Mouse (Mus musculus) embryo, embryonic 9.5 days (tissue): ENCODE data around the gene Tex44.

ENCODE experiments used
- DNase-seq: peaks from one replicate; pipeline ENCODE4 v3.0.0-alpha.2; 2017; ENCODE audit errors: extremely low spot score

Tex44 gene

DNA sequence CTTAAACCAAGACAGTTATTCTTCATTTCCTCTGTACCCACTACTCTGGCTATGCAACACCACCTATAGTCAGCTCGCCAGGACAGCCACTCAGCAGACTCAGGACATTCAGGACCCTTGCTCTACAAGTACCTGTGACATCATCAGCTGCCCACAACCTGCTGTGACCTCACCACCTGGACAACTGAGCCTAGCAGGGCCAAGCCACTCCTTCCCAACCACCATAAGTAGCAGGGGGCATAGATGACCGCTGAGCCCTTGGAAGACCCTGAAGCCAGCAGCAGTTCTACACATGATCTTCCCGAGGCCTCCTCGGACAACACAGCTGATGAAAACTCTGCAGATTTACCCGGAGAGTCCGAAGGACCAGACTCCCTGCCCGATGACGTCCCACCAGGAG, at the start of gene Tex44, which contains the start of gene Nmur1:
Gene Tex44 (plus strand): TSS at position 202 of the 400 bp plus-strand sequence.
Gene Nmur1 (minus strand): TSS at position 101 of the 400 bp plus-strand sequence.
- no peak for DNase-seq

DNA sequence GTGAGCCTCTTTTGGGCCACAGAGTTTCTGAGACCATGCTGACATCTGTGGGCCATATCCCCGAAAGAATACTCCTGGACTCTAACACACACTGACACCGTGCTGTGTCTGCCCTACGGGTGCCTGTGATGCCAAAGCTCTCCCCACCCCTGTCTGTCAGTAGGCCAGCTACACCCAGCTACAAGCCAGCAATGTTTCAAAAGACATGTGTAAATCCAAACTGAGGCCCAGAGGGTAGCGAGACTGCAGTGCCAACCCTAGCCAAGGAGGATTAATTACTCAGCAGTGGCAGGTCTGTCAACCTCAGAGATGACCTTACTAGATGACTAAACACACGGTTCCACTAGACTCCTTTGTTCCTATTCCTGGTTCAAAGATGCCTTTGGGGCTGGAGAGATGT, 49.8 kb upstream of the Tex44 start:
- no peak for DNase-seq

DNA sequence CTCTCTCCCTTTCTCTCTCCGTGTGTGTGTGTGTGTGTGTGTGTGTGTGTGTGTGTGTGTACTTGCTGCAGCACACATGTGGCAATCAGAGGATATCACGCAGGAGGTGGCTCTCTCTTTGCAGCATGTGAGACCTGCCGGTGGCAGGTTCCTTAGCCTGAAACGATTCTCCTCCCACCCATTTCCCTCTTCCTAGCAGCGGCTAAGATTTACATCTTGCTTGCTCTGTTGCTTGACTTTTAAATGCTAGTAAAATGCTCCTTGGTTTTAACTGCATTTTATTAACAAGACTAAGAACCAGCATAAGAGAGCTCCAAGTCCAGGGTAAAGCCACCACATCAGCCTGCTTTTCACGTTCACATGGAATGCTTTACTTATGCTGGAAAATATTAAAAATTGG, 47.5 kb upstream of the Tex44 start:
- no peak for DNase-seq

DNA sequence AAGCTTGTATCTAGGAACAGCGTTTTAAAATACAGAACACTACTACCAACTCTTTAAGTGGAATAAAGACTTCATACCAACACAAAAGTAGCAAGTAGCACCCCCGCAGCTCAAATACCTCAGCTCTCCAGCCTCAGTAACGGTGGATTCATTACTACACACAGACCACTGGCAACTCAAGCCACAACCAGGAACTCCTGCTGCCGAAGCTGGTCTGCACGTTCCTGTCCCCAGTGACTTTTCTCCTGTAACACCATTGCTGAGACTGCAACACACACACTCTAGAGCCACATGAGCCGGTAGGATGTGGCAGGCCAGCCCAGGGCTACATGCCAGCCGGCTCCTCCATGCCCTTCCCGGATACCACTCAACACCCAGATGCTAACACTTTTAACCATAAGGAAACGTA, 47.0 kb upstream of the Tex44 start:
- no peak for DNase-seq

DNA sequence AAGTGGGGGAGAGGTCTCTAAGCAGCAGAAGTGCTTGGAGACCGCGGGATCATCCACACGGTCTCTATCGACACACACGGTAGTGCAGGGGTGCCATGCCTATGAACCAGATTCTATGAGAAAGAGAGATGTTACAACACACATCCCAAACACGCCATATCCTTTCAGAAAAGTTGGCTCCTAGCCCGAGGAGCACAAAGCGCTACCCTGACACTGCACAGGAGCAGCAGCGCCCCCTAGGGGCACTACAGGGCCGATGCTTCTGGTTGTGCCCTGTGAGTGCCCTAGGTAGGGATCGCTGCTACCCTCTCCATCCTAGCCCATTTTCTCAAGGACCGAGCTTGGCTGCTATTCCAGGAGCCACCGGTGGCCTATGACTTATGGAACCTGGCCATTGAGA, 45.1 kb upstream of the Tex44 start:
- peak; percentile 35 for DNase-seq

DNA sequence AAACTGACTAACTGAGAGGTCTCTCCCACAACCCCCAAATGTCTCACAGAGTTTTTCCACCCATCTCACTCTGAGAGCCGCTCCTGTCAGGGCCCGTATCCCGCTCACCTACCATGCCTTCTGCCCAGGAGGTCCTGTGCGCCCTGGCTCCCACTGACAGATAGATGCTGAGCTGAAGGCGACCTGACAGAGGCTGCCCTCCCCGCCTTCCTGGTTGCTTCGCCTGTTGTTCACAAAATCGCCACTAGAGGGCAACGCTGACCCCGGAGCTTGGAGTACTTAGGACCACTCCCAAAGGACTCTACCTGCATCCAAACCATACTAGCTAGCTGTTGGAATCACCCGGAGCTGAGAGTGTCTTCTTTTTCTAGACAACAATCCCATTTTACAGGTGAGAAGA, 36.9 kb upstream of the Tex44 start:
- DNase-seq = peak; percentile 81

DNA sequence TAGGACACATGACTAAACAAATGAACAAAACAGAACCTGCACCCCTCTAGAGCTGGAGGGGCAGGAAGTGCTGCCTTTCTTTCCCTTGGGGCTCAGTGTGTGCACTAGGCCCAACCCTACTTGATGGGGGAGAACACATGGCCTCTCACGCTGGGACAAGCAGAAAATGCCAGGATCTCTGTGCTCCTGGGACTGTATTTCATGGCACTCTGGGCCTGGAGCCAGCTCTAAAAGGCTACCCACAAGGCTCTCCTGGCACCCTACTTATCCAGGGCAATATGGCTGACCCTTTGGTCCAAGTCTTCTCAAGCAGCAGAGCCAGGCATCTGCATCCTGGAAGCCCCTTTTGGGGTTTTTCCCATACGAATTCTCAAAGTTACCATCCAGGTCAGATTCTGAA, 34.7 kb upstream of the Tex44 start:
- DNase-seq = no peak

DNA sequence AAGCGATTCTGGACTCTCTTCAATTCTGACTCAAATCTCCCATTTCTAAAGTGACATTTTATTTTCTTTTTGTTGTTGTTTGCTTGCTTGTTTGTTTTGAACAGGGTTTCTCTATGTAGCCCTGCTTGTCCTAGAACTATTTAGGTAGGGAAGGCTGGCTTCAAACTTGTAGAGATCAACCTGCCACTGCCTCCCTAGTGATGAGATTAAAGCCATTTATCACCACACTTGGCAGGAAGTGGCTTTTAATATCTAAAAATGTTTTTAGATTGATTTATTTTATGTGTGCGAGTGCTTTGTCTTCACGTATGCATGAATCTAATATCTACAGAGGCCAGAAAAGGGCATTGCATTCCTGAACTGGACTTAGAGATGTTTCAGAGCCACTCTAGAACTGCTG, 32.9 kb upstream of the Tex44 start:
- no peak for DNase-seq

DNA sequence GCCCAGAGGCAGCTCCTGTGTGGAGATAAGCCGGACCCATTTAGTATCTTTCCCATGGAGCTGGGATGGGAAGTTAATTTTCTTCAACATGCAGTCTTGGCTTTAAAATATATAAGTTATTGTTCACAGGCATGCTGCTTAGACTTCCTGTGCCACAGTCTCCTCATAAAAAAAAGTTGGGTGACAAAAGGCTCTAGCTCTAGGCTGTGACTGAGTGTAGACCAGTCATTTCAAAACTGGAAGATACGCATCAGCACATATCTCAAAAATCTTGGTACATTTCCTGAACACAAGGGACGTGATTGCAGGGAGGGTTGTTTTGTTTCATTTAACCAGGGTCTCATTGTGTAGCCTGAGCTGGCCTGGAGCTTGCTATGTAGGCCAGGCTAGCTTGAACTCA, 31.9 kb upstream of the Tex44 start:
- DNase-seq = no peak

DNA sequence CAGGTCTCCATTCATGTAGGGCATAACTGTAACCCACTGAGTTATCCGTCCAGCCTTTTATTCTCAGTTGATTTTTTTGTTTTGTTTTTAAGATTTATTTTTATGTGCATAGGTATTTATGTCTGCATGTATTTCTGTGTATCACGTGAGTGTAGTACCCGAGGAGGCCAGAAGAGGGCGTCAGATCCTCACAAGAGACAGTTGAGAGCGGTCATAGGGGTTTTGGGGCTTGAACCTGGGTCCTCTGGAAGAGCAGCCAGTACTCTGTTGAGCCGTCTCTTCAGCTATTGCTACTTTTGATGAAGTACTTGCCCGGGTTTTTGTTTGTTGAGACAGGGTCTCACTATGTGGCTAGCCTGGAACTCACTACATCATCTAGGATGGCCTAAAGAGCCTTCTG, 30.2 kb upstream of the Tex44 start:
- DNase-seq = no peak

DNA sequence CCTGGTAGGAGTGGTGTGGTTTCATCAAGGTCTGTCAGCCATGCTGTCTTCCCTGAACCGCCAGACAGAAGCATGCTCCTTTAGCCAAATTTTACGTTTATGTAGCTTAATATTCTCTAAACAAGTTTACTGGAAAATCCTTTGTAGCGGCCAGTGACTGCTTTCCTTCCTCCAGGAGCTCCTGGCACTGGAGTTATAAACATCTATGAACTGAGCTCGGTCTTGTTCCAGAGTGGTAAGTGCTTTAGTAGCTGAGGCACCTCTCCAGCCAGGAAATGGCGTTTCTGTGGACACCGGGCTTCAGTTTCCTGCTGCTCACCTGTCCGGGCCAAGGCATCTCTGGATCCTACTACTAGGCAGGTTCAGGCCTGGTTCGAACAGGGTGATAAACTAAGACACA, 28.5 kb upstream of the Tex44 start:
- no peak for DNase-seq

DNA sequence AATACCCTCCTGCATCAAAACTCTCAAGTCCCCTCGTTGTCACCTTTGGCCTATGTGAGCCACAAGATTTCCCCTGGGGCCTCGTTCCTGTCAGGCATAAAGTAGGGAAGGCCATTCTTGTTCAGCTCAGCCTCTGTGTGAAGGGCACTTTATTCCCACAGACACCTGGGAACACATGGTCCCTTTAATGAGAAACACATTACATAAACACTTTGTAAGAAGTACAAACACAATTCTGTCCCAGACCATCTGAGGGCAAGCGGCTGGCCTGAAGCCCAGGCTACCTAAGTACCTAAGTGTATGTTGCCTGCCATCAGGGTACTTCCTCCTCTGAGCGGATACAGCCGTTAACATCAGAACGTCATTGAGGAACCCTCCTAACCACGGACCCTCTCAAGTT, 27.9 kb upstream of the Tex44 start:
- peak; percentile 41 for DNase-seq

DNA sequence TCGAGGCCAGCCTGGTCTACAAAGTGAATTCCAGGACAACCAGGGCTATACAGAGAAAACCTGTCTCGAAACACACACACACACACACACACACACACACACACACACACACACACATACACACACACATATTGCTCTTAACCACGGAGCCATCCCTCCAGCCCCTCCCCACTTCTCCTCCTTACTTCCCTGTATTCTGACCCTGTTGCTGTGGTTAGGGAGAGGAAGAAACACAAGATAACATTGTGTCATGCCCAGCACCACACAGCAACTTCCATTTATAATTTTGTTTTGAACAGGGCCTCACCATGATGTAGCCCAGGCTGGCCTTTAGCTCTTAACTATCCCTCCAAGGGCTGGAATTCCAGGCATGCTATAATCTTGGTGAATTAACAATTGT, 26.8 kb upstream of the Tex44 start:
- no peak for DNase-seq

DNA sequence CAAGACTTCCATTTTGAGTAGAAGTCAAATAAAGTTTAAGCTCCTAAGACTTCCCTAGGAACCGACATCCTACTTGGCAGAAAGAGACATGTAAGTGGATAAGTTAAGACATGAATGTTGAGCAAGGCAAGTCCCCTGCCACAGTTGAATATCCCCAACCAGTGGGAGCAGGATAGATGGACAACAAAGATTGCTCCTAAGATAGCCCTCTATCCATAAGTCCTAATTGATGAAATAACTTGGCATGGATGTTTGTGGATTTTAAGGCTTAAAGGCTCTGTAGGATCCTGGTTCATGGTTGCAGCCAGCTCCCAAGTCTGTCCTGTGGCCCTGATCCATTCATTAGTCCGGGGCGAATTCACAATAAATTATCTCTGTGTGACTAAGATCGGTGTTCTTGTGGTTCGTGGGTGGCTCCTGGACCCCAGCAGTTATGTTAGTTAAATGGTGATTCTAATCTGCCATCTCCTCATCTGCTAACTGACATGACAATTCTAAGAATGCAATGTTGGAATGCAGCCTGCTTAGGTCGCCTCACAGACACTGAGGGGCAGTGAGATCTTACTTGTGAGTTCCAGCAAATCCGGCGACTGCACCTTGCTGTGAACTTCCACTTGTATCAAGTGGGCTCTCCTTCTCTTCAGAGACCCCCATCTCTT, 25.9 kb upstream of the Tex44 start:
- DNase-seq = no peak

DNA sequence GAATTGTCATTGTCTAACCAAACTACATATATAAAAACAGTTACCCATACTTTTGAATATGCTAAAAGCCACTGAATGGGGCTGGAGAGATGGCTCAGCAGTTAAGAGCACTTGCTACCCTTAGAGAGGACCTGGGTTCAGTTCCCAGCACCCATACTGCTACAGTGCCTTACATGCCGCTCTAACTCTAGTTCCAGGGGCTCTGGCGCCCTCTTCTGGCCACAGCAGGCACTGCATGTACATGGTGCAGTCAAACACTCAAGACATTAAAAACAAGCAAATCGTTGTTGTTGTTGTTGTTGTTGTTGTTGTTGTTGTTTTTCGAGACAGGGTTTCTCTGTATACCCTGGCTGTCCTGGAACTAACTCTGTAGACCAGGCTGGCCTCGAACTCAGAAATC, 21.3 kb upstream of the Tex44 start:
- DNase-seq = no peak

DNA sequence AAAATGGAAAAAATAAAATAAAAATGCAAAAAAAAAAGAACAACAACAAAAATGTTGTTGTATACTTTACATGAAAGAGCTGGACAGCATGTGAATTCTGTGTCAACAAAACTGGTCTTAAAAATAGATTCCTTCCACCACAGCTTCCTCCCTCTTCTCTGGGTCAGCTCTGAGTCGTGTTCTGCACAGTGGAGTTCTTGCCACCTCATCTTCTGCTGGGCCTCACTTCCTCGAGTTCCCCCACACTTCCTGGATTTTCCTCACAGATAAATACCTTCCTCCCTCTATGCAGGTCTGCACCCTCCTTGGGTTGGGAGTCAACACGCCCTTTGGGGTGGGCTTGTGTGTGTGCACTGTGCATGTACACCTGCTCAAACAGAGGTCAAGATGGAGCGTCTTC, 19.8 kb upstream of the Tex44 start:
- DNase-seq = no peak

DNA sequence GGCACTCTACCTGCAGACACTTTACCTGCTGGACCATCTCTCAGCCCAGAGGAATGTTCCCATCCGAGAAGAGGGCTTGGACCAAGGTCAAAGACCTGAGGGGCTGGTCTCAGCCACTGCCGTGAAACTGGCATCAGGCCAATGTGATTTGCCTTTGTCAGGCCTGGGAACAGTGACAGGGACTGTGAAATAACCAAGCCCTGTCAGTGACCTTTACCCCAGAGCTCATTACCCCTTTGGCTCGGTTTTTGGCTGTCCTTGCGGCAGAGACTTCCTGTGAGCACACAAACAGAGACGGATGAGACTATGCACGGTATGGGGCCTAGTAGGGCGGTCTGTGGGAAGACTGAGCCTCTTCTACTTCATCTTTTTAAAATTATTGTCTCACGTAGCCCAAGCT, 19.2 kb upstream of the Tex44 start:
- no peak for DNase-seq

DNA sequence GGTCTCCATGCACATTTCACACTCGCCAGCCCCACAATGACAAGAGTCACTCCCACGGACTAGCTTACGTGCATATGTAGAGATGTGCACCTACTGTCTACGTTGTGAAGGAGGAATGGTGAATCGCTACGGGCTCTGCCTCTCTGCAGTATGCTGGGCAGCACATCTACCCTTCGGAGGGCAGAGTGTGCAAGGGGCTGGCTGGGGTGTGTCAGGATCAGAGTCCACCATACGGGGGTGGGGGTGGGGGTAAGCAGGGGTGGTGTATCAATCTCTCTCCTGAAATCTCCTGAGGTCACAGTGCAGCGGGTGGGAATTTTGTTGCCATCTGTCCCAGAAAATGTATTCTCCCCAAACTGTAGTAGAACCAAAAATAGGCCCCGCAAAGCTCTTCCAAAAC, 17.6 kb upstream of the Tex44 start:
- no peak for DNase-seq

DNA sequence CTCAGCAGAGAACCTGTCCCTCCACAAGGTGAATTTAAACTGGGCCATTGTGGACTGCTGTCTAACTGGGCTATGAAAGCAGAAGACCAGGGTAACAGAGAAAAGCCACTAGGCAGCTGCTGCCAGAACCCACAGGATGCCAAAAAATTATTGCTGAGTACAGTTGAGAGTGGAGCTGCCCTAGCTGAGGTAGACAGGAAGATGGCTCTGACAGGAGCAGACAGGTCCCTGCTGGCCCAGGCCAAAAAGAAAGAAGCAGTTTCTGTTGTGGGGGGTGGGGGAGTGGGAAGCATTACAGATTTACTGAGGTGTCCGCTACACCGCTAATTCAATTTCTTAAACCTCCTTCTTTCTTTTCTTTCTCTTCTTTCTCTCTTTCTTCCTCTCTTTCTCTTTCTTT, 16.7 kb upstream of the Tex44 start:
- DNase-seq = no peak

DNA sequence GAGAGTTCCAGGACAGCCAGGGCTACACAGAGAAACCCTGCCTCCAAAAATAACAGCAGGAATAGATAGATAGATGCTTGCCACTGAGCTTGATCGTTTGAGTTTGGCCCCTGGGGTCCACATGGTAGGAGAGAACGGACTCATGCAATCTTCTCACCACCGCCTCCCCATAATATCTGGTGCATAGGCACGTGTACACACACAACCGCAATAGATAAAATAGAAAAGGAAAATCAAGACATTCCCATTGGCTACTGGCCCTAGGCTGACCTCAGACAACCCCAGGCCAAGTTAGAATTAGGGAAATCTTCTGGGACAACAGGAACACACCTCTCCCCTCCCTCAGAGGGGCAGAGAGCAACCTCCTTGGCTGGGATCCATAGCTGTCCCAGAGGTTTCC, 11.4 kb upstream of the Tex44 start:
- no peak for DNase-seq

DNA sequence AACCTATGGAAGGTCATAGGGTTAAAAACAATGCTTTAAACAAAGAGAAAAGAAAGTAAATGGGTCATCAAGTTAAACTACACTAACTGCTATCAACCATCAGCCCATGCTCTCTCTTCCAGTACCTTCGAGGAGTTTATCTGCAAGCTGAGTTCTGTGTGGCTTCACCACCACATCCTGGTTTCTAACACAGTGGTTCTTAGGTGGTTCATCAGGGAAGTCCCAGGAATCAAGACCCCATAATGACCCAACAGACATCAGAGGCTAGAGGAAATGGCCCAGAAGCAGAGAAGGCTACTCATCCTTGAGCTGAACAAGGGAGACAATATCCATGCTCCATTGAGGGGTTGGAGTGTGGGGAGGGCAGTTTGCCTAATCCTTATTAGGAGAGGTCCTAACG, 11.0 kb upstream of the Tex44 start:
- no peak for DNase-seq

DNA sequence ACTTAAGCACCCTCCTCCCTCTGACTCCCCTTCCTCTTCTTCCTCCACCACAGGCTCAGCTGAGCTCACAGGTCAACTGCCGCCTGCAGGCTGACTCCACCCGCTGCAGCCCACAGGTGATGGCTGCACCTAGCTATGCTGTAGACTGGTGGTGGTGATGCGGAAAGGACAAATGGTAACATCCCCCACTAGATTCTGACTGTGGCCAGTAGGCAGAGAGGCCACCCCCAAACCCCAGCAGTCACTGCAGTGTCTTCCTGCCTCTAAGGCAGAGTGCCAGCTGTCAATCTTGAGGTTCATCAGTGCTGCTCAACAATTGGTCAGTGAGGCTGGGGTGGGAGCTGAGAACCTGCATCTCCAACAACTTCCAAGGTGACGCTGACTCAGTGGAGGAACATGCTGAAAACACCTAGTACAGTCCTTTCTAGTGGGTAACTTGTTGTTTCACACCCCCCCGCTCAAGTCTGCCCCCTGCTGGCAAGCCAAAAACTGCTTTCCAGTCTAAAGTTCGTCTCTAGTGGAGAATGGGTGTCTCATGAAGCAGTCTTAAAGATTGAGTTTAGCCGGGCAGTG, 10.4 kb upstream of the Tex44 start:
- no peak for DNase-seq

DNA sequence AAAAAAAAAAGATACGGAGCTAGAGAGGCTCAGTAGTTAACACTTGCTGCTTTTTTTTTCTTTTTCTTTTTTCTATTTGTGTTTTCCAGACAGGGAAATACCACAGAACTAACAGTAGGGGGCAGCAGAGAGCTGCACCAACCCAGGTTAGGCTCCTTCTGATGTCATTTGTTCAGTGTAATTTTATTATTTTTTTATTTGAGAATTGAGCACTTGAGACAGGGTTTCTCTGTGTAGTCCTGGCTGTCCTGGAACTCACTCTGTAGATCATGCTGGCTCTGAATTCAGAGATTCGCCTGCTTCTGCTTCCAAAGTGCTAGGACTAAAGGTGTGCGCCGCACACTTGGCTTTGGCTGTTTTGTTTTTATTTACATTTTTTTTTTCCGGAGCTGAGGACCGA, 9.8 kb upstream of the Tex44 start:
- no peak for DNase-seq

DNA sequence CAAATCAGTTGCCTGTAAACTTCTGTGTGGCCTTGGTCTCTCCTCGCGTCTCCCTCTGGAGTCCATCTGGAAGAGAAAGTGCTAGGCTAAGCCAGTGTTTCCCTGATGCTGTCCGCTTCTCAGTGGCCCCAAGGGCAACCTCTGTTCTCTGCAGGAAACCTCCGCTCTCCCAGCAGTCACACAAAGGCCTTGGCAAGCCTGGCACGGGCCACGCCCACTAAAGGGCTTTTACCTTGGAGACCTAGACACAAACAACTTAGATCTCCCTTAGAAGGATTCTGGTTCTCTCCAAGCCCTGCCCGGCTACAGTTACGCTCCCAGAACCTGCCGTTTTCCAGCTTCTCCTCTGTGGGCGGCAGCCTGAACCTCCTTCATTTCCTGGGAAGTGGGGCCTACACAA, 5.1 kb upstream of the Tex44 start:
- DNase-seq = no peak
